Mouse (Mus musculus): ENCODE results near the gene Hk1. TPM values are rescaled to one million over a fixed set of nuclear protein-coding genes. Genes with fewer than 3 reads are reported as not detected.

The Hk1 gene
- polyA plus RNA-seq, 1 experiment from 2014 or later, result 39.5 TPM

GRCm38 (mm10) chr10:62404901-62405300 is 25.2 kb upstream of the Hk1 start:
- no peaks in the 10 kb centered on the region for H3K9me3 ChIP-seq (replicated peaks)
- no peak overlapping the region for H3K4me3 ChIP-seq
- no peaks in the 10 kb centered on the region for H3K27me3 ChIP-seq
- no peak overlapping the region for H3K9ac ChIP-seq
- H3K27ac ChIP-seq, result no peak overlapping the region
- H3K4me1 ChIP-seq, result 0 out of 2 replicates have a peak, but pooled peaks cover 3% of the 10 kb centered on the region
- H3K4me2 ChIP-seq, result peak overlapping the region; percentile 24
- 60% methylated on average over 14 of the region's 14 CpGs for WGBS
- no peaks in the 10 kb centered on the region for H3K36me3 ChIP-seq (ENCODE audit: poor library complexity, severe bottlenecking)
- no peak for ATAC-seq

GRCm38 (mm10) chr10:62401641-62402111 is 22.0 kb upstream of the Hk1 start:
- Histone ChIP-seq H3K36me3 (ENCODE audit: poor library complexity, severe bottlenecking) (no peaks in the 10 kb centered on the region), H3K4me2 (no peak overlapping the region), H3K27me3 (no peaks in the 10 kb centered on the region), H3K4me3 (no peak overlapping the region), H3K9ac (no peak overlapping the region), H3K27ac (no peak overlapping the region), H3K4me1 (0 out of 2 replicates have a peak, but pooled peaks cover 3% of the 10 kb centered on the region), H3K9me3 (replicated peaks) (no peaks in the 10 kb centered on the region)
- 85% methylated on average over 19 of the region's 19 CpGs for WGBS
- ATAC-seq, result no peak

- Histone ChIP-seq H3K4me2 (no peak overlapping the region), H3K4me1 (no peaks in the 10 kb centered on the region)
- WGBS, result 76% methylated on average over 3 of the region's 3 CpGs
Measured at GRCm38 (mm10) chr10:62383011-62383410, 3.3 kb upstream of the Hk1 start.

GRCm38 (mm10) chr10:62380936-62381335 is 1.2 kb upstream of the Hk1 start:
- Histone ChIP-seq H3K9ac (no peak overlapping the region), H3K4me2 (no peak overlapping the region), H3K4me1 (no peaks in the 10 kb centered on the region), H3K4me3 (no peak overlapping the region), H3K27ac (no peak overlapping the region), H3K9me3 (replicated peaks) (no peaks in the 10 kb centered on the region), H3K36me3 (ENCODE audit: poor library complexity, severe bottlenecking) (no peaks in the 10 kb centered on the region), H3K27me3 (no peaks in the 10 kb centered on the region; the same call in 1 of the 2 replicates)
- ATAC-seq, result no peak

More at GRCm38 (mm10) chr10:62383011-62383410, 3.3 kb upstream of the Hk1 start:
- Histone ChIP-seq H3K9me3 (replicated peaks) (no peaks in the 10 kb centered on the region), H3K27me3 (no peaks in the 10 kb centered on the region; the same call in 1 of the 2 replicates), H3K27ac (no peak overlapping the region), H3K9ac (no peak overlapping the region), H3K4me3 (no peak overlapping the region), H3K36me3 (ENCODE audit: poor library complexity, severe bottlenecking) (no peaks in the 10 kb centered on the region)
- ATAC-seq, result no peak

- no peaks in the 10 kb centered on the region for H3K27me3 ChIP-seq
- H3K4me3 ChIP-seq, result no peak overlapping the region
- H3K27ac ChIP-seq, result no peak overlapping the region
- H3K4me1 ChIP-seq, result no peaks in the 10 kb centered on the region
- H3K4me2 ChIP-seq, result no peak overlapping the region
- no peak overlapping the region for H3K9ac ChIP-seq
- H3K36me3 ChIP-seq (ENCODE audit: poor library complexity, severe bottlenecking), result no peaks in the 10 kb centered on the region
- ATAC-seq, result no peak
- 90% methylated on average over 7 of the region's 7 CpGs for WGBS
- H3K9me3 ChIP-seq (replicated peaks), result no peaks in the 10 kb centered on the region
Measured at GRCm38 (mm10) chr10:62358827-62359226, 20.9 kb downstream of the Hk1 start.

GRCm38 (mm10) chr10:62356105-62356730 is 23.5 kb downstream of the Hk1 start:
- ATAC-seq, result no peak
- 81% methylated on average over 17 of the region's 17 CpGs for WGBS

GRCm38 (mm10) chr10:62345147-62345546 is 34.6 kb downstream of the Hk1 start:
- WGBS, result 82% methylated on average over 5 of the region's 5 CpGs

More at GRCm38 (mm10) chr10:62356105-62356730, 23.5 kb downstream of the Hk1 start:
- Histone ChIP-seq H3K4me2 (no peak overlapping the region), H3K9me3 (replicated peaks) (no peaks in the 10 kb centered on the region), H3K4me3 (no peak overlapping the region), H3K4me1 (no peaks in the 10 kb centered on the region), H3K9ac (no peak overlapping the region), H3K36me3 (ENCODE audit: poor library complexity, severe bottlenecking) (no peaks in the 10 kb centered on the region), H3K27me3 (no peaks in the 10 kb centered on the region), H3K27ac (no peak overlapping the region)

GRCm38 (mm10) chr10:62344004-62344752 is 35.5 kb downstream of the Hk1 start:
- H3K9ac ChIP-seq, result no peak overlapping the region
- H3K27me3 ChIP-seq, result no peaks in the 10 kb centered on the region
- no peak for ATAC-seq
- H3K4me2 ChIP-seq, result no peak overlapping the region
- H3K4me1 ChIP-seq, result peaks cover 13% of the 10 kb centered on the region
- H3K4me3 ChIP-seq, result no peak overlapping the region
- H3K36me3 ChIP-seq (ENCODE audit: poor library complexity, severe bottlenecking), result no peaks in the 10 kb centered on the region
- H3K9me3 ChIP-seq (replicated peaks), result no peaks in the 10 kb centered on the region
- 89% methylated on average over 9 of the region's 9 CpGs for WGBS
- H3K27ac ChIP-seq, result no peak overlapping the region

More at GRCm38 (mm10) chr10:62345147-62345546, 34.6 kb downstream of the Hk1 start:
- no peak overlapping the region for H3K9ac ChIP-seq
- no peaks in the 10 kb centered on the region for H3K27me3 ChIP-seq
- no peaks in the 10 kb centered on the region for H3K36me3 ChIP-seq (ENCODE audit: poor library complexity, severe bottlenecking)
- H3K4me1 ChIP-seq, result peaks cover 9% of the 10 kb centered on the region
- no peak for ATAC-seq
- no peaks in the 10 kb centered on the region for H3K9me3 ChIP-seq (replicated peaks)
- no peak overlapping the region for H3K4me2 ChIP-seq
- no peak overlapping the region for H3K27ac ChIP-seq
- no peak overlapping the region for H3K4me3 ChIP-seq

- Histone ChIP-seq H3K27ac (no peak overlapping the region), H3K36me3 (ENCODE audit: poor library complexity, severe bottlenecking) (no peaks in the 10 kb centered on the region), H3K4me2 (no peak overlapping the region), H3K9ac (no peak overlapping the region), H3K4me1 (peaks cover 24% of the 10 kb centered on the region), H3K27me3 (no peaks in the 10 kb centered on the region), H3K4me3 (no peak overlapping the region), H3K9me3 (replicated peaks) (no peaks in the 10 kb centered on the region)
- no peak for ATAC-seq
- 95% methylated on average over 6 of the region's 6 CpGs for WGBS
Measured at GRCm38 (mm10) chr10:62342512-62342911, 37.2 kb downstream of the Hk1 start.

- Histone ChIP-seq H3K27ac (no peak overlapping the region), H3K27me3 (no peaks in the 10 kb centered on the region)
- 88% methylated on average over 4 of the region's 4 CpGs for WGBS
Measured at GRCm38 (mm10) chr10:62341956-62342355, 37.8 kb downstream of the Hk1 start.

GRCm38 (mm10) chr10:62340991-62341390 is 38.7 kb downstream of the Hk1 start:
- Histone ChIP-seq H3K4me1 (peaks cover 32% of the 10 kb centered on the region), H3K9me3 (replicated peaks) (no peaks in the 10 kb centered on the region)
- 16% methylated on average over 3 of the region's 3 CpGs for WGBS

More at GRCm38 (mm10) chr10:62341956-62342355, 37.8 kb downstream of the Hk1 start:
- Histone ChIP-seq H3K9me3 (replicated peaks) (no peaks in the 10 kb centered on the region), H3K4me1 (peaks cover 25% of the 10 kb centered on the region), H3K4me3 (no peak overlapping the region), H3K9ac (no peak overlapping the region), H3K36me3 (ENCODE audit: poor library complexity, severe bottlenecking) (no peaks in the 10 kb centered on the region), H3K4me2 (no peak overlapping the region)
- no peak for ATAC-seq

GRCm38 (mm10) chr10:62340095-62340731 is 39.5 kb downstream of the Hk1 start:
- H3K27ac ChIP-seq, result peak overlapping the region; percentile 86
- WGBS, result under 1% methylated on average over 34 of the region's 38 CpGs
- H3K4me2 ChIP-seq, result peak overlapping the region; percentile 91
- ATAC-seq, result peak; percentile 98
- no peaks in the 10 kb centered on the region for H3K27me3 ChIP-seq
- no peaks in the 10 kb centered on the region for H3K9me3 ChIP-seq (replicated peaks)
- peak overlapping the region; percentile 80 for H3K9ac ChIP-seq
- peak overlapping the region; percentile 75 for H3K4me3 ChIP-seq
- no peaks in the 10 kb centered on the region for H3K36me3 ChIP-seq (ENCODE audit: poor library complexity, severe bottlenecking)
- peaks cover 35% of the 10 kb centered on the region for H3K4me1 ChIP-seq

More at GRCm38 (mm10) chr10:62340991-62341390, 38.7 kb downstream of the Hk1 start:
- Histone ChIP-seq H3K9ac (peak overlapping the region; percentile 80), H3K27ac (no peak overlapping the region), H3K4me2 (peak overlapping the region; percentile 91), H3K27me3 (no peaks in the 10 kb centered on the region), H3K36me3 (ENCODE audit: poor library complexity, severe bottlenecking) (no peaks in the 10 kb centered on the region), H3K4me3 (peak overlapping the region; percentile 75)
- ATAC-seq, result no peak

All from forebrain, embryonic 13.5 days (tissue).